Mouse (Mus musculus) intestine, embryonic 14.5 days (tissue): ENCODE results near the gene Gnao1. TPM values are rescaled to one million over a fixed set of nuclear protein-coding genes. Genes with fewer than 3 reads are reported as not detected.
A peak's percentile ranks its signal among the peaks of the same experiment; 100 is the strongest.

Experiments used
- ATAC-seq: fragments of 200-750 bp; cut with Nextera tagmentation; replicated peaks from 2 replicates; pipeline ENCODE4 v1.8.0; 2017; ENCODE audit warnings: low read depth, moderate number of reproducible peaks, moderate TSS enrichment, moderate library complexity; ENCODE audit not compliant: low FRiP score, low TSS enrichment
- DNase-seq: peaks from one replicate; pipeline ENCODE4 v3.0.0-alpha.2; 2018; ENCODE audit warnings: low spot score
- H3K27ac ChIP-seq: fragments of 300-500 bp; sonication (generic); 2 replicates; pipeline ENCODE4 v1.5.1; 2014; ENCODE audit warnings: low read depth, mild to moderate bottlenecking, control low read depth
- H3K27me3 ChIP-seq: fragments of 300-500 bp; sonication (generic); replicated peaks from 2 replicates; pipeline ENCODE4 v1.6.1; 2014; ENCODE audit warnings: low read length, control low read depth; ENCODE audit not compliant: control insufficient read depth, insufficient read depth
- H3K36me3 ChIP-seq: fragments of 300-500 bp; sonication (generic); 2 replicates; pipeline ENCODE4 v1.6.1; 2014; ENCODE audit warnings: low read length, control low read depth; ENCODE audit not compliant: control insufficient read depth, insufficient read depth
- H3K4me1 ChIP-seq: fragments of 300-500 bp; sonication (generic); replicated peaks from 2 replicates; pipeline ENCODE4 v1.6.1; 2014; ENCODE audit warnings: low read length, control low read depth, mixed read lengths; ENCODE audit not compliant: control insufficient read depth, insufficient read depth
- H3K4me2 ChIP-seq: fragments of 300-500 bp; sonication (generic); 2 replicates; pipeline ENCODE4 v1.6.1; 2014; ENCODE audit warnings: low read length
- H3K4me3 ChIP-seq: fragments of 300-500 bp; sonication (generic); 2 replicates; pipeline ENCODE4 v1.5.1; 2014; ENCODE audit warnings: low read depth, low read length, control low read depth, mixed read lengths
- H3K9ac ChIP-seq: fragments of 300-500 bp; sonication (generic); 2 replicates; pipeline ENCODE4 v1.6.1; 2014; ENCODE audit warnings: mild to moderate bottlenecking, low read length
- H3K9me3 ChIP-seq: fragments of 300-500 bp; sonication (generic); 2 replicates; pipeline ENCODE4 v1.6.1; 2016; ENCODE audit warnings: low read length, control low read depth; ENCODE audit not compliant: control insufficient read depth
- WGBS: fragments of 180-500 bp; shearing (Covaris S2); extraction: QIAGEN DNeasy Blood & Tissue Kit; methylation state at CpG from one replicate; pipeline ENCODE4 v1.1.7; 2014; 5-methylcytosine and 5-hydroxymethylcytosine counted together
- polyA plus RNA-seq: library from polyadenylated mRNA; unstranded; fragments of >200 nt; fragmentation: Nextera tagmentation; extraction: Ambion mirVana; gene quantifications from 2 replicates; pipeline ENCODE4 v1.2.1, GENCODE M21; 2014

Gnao1 gene
- polyA plus RNA-seq, 1 experiment from 2014 or later, result 14.8 TPM

DNA sequence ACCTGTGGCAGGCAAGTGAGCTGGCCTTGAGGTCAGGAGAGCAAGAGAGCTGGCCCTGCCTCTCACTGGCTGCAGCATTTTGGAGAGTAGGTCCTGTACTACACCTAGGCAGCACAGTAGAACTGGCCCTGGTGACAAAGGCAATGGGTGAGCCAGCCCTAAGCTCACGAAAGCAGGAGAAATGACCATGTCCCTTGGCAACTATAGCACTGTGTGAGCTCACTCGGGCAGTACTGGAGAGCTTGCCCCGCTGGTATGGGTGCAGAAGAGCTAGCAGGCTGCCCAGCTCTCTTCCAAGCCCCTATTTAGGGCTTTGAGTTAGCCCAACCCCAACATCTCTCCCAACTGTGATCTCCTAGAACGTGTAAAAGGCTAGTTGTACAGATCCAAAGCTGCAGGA is 68.6 kb downstream of the Gnao1 start:
- DNase-seq, result no peak
- WGBS, result 85% methylated on average over 4 of the region's 4 CpGs
- ATAC-seq, result no peak

DNA sequence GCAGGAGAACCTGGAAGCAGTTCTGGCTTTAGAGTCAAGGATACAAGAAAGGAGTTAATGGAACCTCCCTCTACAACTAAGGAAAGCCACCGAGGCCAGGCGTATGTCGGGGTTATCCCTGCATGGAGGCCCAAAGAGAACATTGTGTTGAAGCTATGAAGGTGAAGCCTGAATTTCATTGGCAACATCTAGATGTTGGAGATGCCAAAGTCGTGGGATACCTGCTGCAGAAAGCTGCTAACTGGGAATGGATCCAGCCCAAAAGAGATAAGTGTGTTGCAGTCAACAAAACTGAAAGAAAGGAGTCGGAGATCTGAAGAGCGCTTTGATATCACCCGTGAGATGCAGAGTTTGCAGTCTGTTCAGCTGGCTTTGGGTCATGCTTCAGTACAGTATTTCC is 70.2 kb downstream of the Gnao1 start:
- Histone ChIP-seq H3K4me3 (no peak overlapping the region), H3K9me3 (no peaks in the 10 kb centered on the region), H3K4me2 (no peak overlapping the region), H3K27ac (no peak overlapping the region), H3K9ac (no peak overlapping the region), H3K27me3 (no peaks in the 10 kb centered on the region), H3K4me1 (no peaks in the 10 kb centered on the region), H3K36me3 (no peaks in the 10 kb centered on the region)
- DNase-seq, result no peak
- no peak for ATAC-seq
- WGBS, result 88% methylated on average over 7 of the region's 7 CpGs

More for the DNA sequence above, 68.6 kb downstream of the Gnao1 start:
- no peaks in the 10 kb centered on the region for H3K4me1 ChIP-seq
- no peaks in the 10 kb centered on the region for H3K36me3 ChIP-seq
- H3K27me3 ChIP-seq, result no peaks in the 10 kb centered on the region
- no peak overlapping the region for H3K27ac ChIP-seq
- H3K4me2 ChIP-seq, result no peak overlapping the region
- H3K9me3 ChIP-seq, result no peaks in the 10 kb centered on the region
- H3K9ac ChIP-seq, result no peak overlapping the region
- no peak overlapping the region for H3K4me3 ChIP-seq

DNA sequence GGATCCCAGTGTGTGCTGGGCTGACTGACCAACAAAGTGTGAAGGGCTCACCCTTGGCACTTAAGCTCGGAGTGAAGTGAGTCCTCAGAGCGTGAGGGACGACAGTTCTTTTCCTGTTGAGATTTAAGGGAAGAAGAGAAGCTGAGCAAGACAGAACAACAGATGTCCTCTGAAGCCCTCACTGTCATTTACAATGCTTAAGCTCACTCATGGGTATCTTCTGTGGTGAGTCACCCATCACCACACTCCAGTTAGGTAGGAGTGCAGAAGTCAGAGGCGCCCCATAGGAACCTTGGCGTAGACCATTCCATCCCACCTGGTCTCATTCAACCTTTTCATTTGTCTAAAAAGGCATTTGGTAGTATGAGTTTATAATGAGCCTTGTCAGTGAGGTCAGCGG is 71.6 kb downstream of the Gnao1 start:
- no peaks in the 10 kb centered on the region for H3K9me3 ChIP-seq
- H3K9ac ChIP-seq, result no peak overlapping the region
- no peak overlapping the region for H3K4me3 ChIP-seq
- ATAC-seq, result no peak
- 89% methylated on average over 6 of the region's 6 CpGs for WGBS
- H3K4me1 ChIP-seq, result no peaks in the 10 kb centered on the region
- H3K27ac ChIP-seq, result no peak overlapping the region
- no peak overlapping the region for H3K4me2 ChIP-seq
- no peaks in the 10 kb centered on the region for H3K27me3 ChIP-seq
- DNase-seq, result no peak
- no peaks in the 10 kb centered on the region for H3K36me3 ChIP-seq

DNA sequence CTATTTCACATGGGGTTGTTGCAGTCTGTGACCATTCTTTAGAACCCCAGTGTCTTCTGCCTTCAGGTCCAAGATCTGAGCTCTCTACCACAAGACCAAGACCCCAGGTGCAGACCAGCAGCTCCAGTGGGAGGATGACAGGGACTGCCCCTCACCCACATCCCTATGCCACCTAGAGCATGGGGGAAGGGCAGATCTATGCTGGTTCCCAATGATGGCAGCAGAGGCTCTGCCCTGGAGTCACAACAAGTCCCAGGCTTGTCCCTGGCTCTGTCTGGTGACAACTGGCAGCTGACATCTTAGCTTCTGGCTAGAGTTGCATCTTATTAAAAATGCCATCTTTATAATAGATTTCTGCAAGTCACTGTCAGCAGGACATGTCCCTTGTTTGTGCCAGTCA is 73.5 kb downstream of the Gnao1 start:
- Histone ChIP-seq H3K27me3 (no peaks in the 10 kb centered on the region), H3K4me3 (no peak overlapping the region), H3K9me3 (no peaks in the 10 kb centered on the region), H3K4me1 (peaks cover 1% of the 10 kb centered on the region), H3K9ac (no peak overlapping the region), H3K27ac (no peak overlapping the region), H3K4me2 (no peak overlapping the region), H3K36me3 (no peaks in the 10 kb centered on the region)
- ATAC-seq (no peak), DNase-seq (no peak)

DNA sequence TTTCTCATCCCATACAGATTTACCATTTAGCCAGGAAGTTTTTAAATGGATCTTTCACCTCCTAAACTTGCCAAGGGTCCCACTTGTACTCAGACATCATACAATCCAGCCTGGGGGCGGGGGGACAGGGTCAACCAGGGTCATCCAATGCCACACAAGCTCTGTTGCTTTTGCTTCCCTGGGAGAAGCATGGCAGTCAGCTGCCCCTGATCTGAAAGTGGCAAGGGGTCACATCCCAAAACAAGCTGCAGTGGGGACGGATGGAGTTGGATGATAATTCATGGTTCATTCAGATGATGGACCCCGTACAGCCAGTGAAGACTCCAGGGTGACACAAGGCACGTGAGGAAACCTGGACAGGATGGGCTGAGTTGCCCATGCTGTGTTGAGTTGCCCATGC is 74.0 kb downstream of the Gnao1 start:
- Histone ChIP-seq H3K36me3 (no peaks in the 10 kb centered on the region), H3K9me3 (no peaks in the 10 kb centered on the region), H3K4me2 (no peak overlapping the region), H3K9ac (no peak overlapping the region), H3K4me3 (no peak overlapping the region), H3K4me1 (peaks cover 7% of the 10 kb centered on the region), H3K27ac (no peak overlapping the region), H3K27me3 (no peaks in the 10 kb centered on the region)
- DNase-seq (no peak), ATAC-seq (no peak)
- WGBS, result 74% methylated on average over 4 of the region's 4 CpGs

DNA sequence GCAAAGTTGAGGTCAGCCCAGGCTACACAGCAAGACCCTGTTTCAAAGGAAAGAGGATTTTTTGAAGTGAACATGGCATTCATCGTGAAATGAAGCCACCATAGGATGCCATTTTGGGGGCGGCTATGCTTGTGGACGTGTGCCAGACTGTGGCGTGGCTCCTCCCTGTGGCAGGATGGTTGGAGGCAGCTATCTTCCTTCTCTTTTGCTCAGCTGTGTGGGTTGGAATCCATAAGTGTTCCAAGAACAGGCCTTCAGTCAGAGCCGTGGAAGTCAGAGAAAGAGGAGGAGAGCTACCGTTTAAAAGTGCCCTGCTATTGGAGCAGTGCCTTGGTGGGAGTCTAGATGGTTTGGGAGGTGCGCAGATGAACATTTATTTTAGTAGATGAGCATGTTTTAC is 74.5 kb downstream of the Gnao1 start:
- DNase-seq (no peak), ATAC-seq (no peak)
- Histone ChIP-seq H3K36me3 (no peaks in the 10 kb centered on the region), H3K4me3 (no peak overlapping the region), H3K27me3 (no peaks in the 10 kb centered on the region), H3K9ac (no peak overlapping the region), H3K9me3 (no peaks in the 10 kb centered on the region), H3K4me2 (no peak overlapping the region), H3K4me1 (peaks cover 12% of the 10 kb centered on the region), H3K27ac (no peak overlapping the region)
- WGBS, result 88% methylated on average over 7 of the region's 7 CpGs

DNA sequence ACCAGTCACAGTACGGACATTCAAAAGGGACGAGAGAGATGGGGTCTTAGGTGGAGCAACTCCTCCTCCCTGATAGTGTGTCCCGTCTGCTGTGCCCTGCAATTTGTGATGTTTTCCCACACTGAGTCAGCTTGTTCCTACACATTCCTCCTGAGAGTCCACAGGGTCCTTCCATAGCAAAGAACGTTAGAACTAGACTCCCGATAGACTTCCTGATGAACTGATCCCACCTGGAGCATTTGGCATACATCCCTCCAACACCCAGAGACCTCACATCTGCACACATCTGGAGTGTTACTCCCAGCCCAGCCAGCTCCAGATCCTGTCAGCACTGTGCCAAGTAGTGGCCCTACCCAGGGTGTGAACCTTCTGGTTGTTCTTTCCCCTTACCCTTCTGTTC is 76.4 kb downstream of the Gnao1 start:
- peaks cover 14% of the 10 kb centered on the region for H3K4me1 ChIP-seq
- no peak overlapping the region for H3K9ac ChIP-seq
- H3K9me3 ChIP-seq, result no peaks in the 10 kb centered on the region
- no peak for DNase-seq
- no peak for ATAC-seq
- 72% methylated on average over 5 of the region's 5 CpGs for WGBS
- H3K36me3 ChIP-seq, result no peaks in the 10 kb centered on the region
- H3K4me3 ChIP-seq, result no peak overlapping the region
- no peaks in the 10 kb centered on the region for H3K27me3 ChIP-seq
- no peak overlapping the region for H3K4me2 ChIP-seq
- no peak overlapping the region for H3K27ac ChIP-seq

DNA sequence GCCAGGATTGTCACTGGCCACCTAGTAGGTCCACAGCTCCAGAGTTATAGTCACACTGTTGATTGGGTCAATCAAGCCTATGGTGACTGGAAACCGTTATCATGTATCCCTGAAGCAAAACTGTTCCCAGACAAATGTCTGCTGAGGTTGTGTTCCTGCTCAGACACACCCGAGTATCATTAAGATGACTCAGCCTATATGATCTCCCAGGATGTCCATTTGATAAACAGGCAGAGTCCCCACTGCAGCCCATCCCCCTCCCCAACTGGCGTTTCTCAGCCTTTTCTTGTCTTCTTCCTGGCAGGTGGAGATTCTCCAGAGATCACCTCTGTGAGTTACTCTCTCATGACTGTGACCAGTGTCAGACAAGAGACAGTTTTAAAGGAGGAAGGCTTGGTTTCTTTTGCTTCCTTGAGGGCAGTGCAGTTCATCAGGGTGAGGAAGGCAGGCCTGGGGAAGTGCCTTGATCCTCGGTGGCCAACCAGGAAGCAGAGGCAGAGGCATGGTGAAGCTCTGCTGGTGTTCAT is 78.4 kb downstream of the Gnao1 start:
- Histone ChIP-seq H3K4me2 (no peak overlapping the region), H3K4me3 (no peak overlapping the region), H3K27me3 (no peaks in the 10 kb centered on the region), H3K27ac (peak overlapping the region; percentile 71), H3K9me3 (no peaks in the 10 kb centered on the region), H3K4me1 (peaks cover 17% of the 10 kb centered on the region), H3K36me3 (no peaks in the 10 kb centered on the region), H3K9ac (no peak overlapping the region)
- ATAC-seq (peak; percentile 33; the same call in 1 of the 2 replicates), DNase-seq (peak; percentile 57)
- WGBS, result 29% methylated on average over 4 of the region's 4 CpGs

DNA sequence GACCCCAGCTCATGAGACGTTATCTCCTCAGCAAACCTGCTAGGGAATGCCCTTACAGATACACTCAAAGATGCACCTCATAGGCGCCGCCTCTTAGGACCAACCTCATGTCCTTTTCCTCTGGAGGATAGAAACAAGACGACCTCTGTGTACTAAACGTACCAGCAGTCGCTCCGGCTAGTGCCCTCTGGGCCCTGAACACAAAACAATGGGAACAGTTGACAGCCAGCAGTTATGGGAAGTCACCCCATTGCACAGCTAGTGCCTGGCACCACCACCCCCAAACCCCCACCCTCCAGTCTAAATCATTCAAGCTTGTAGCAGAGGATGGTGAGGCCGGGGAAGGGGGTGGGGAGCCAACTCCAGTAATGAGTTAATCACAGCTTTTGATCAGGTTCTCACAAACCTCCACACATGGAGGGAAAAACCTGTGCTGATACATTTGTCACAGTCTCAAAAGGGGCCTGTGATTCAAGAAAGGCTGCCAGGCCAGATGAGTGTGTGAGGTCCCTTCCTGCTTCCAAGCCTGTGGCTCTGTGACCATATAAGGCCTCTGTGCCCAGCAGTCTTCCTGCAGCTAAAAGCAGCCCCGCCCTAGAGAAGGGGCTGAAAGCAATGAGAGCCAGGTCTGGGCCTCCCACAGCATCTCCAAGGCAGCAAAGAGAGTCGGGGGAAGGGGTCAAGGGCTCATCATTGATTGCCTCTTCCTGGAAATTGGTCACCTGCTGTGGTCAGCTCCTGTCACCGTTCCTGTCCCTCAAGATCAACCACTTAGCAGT is 79.1 kb downstream of the Gnao1 start:
- Histone ChIP-seq H3K36me3 (no peaks in the 10 kb centered on the region), H3K4me3 (no peak overlapping the region), H3K9me3 (no peaks in the 10 kb centered on the region), H3K27me3 (no peaks in the 10 kb centered on the region), H3K4me1 (peaks cover 17% of the 10 kb centered on the region), H3K27ac (peak overlapping the region; percentile 71), H3K9ac (no peak overlapping the region), H3K4me2 (no peak overlapping the region)
- DNase-seq, result peak; percentile 54
- ATAC-seq, result peak; percentile 38; the same call in 1 of the 2 replicates
- 44% methylated on average over 11 of the region's 11 CpGs for WGBS
